Mouse (Mus musculus) right cerebral cortex, postnatal 36 days (tissue): ENCODE data around the gene Pgghg.
A peak's percentile ranks its signal among the peaks of the same experiment; 100 is the strongest.
"Not testable (repeated sequence)": the region's sequence is repeated elsewhere in the genome, so short reads cannot be mapped to it uniquely, and the experiment has no call there.

Source experiments
- DNase-seq, 2 experiments: peaks; one replicate each; pipeline ENCODE4 v3.0.0; 2022; ENCODE audit warnings: low spot score in 2 of 2, mixed read lengths in 1 of 2

The Pgghg gene

DNA sequence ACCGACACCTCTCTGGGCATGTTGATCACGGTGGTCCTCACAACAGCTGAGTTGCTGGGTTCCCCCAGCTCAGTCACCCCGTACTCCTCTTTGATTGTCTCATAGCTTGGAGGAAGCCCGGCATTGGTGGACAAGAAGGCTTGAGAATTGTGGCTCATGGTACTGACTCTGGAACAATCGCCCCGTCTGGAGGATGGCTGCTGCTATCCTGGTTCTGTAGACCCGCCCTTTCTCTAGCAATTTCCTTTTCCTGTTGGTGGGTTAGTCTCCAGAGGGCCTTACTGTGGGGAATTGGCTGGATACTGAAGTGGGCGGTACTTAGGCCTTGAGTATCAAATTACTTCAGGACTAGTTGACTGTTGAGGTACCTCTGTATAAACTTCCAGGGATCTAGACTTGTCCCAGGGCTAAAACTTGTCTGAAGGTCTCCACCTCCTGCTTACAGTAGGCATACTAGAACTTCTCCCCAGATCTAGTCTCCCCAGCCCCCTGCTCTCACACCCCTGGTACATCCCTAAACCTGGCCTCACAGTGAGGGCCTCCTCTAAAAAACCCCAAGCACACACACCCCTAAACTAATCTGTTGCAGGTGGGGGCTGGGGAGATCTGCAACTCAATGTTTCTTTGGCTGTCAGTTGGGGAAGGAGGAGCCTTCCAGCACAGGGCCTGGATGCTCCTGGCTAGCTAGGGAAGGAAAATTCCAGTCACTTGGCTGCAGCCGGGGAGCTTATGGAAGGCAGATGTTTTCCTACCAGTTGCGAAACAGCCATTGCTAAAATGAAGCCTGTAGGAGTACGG lies 14.8 kb downstream of the Pgghg start, which contains the start of the genes Gm45717 and Ifitm2:
Gene Gm45717 (minus strand): TSS at position 180 of the 798 bp plus-strand sequence.
Gene Ifitm2 (minus strand): TSS at position 230 of the 798 bp plus-strand sequence.
- DNase-seq, result peak; percentile 28 to 63

DNA sequence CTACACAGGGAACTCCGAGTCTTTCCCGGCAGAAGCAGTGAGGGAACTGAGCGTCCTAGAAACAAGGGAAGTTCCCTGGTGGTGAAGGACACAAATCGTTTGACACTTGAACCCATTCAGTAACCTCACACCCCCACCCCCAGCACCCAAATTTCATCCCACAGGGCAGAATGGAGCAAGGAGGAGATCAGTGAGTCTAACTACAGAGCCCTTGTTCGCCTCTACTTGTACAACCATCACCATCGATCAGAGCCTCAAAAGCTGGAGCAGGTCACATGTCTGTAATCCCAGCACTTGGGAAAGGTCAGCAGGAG lies 15.3 kb downstream of the Pgghg start:
- no peak for DNase-seq

DNA sequence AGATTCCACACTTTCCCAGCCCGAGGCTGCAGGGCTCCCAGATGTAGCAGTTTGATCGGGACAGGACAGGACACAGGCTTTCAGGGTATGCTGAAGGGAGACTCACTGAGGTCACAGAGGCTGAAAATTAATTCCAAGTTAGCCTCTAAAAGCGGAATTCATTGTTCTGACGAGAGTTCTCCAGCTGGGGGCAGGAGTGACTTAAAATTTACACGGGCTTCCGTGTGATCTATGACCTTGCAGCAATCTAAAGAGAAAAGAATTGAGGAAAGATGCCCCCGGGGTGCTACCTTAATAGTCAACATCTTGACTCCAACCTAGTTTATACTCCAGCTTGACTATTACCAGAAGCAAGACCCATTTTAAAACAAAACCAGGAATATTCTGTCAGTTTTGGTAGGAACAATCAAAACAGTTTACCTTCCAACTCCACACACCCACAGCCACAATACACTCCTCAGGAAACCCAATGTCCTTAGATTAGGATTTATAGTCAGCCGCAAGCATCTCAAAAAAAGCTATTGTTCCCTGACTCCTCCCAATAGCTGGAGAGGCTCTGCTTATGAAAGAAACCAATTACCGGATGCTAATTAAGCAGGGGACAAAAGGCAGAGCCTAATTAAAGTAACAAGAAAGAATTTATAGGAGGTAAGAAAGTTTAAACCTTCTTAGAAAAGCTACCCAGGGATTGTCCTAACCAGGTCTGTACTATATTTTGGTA lies 18.1 kb downstream of the Pgghg start:
- DNase-seq, result no peak

DNA sequence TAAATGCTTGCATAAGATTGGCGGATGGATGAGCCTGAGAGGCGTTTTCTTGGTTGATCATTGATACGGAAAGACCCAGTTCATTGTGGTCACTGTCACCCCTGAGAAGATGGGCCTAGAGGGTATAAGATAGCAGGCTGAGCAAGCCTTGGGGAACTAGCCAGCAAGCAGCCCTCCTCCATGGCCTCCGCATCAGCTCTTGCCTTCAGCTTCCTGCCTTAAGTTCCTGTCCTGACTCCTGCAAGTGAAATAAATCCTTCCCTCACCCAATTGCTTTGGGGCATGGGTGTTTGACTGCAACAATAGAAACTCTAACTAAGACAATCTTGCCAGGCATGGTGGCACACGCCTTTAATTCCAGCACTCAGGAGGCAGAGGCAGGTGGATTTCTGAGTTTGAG lies 18.8 kb downstream of the Pgghg start:
- no peak for DNase-seq

GRCm38 (mm10) chr7:140961416-140961815 lies 20.2 kb downstream of the Pgghg start:
- no peak for DNase-seq

GRCm38 (mm10) chr7:140962733-140963132 lies 21.5 kb downstream of the Pgghg start:
- DNase-seq, result no peak

DNA sequence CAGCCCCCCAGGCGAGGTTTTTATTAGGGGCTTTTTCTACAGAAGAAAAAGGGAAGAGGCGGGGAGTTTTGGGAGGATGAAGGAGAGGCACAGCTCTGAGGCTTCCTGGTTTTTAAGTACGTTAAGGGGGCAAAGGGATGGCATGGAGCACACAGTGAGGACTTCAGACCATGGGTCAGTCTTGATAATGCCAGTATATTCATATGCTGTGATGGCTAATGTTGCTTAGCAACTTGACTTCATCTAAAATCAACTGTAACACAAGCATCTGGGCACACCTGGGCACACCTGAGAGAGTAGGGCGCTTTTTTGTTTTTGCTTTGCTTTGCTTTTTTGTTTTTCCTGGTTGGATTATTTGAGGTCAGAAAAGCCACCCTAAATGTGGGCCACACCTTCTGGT lies 25.7 kb downstream of the Pgghg start, which contains the start of gene Ifitm1:
Gene Ifitm1 (plus strand): TSS at position 301 of the 400 bp plus-strand sequence.
- no peak for DNase-seq

- DNase-seq, result no peak
Measured at GRCm38 (mm10) chr7:140967862-140968591, 26.8 kb downstream of the Pgghg start.

DNA sequence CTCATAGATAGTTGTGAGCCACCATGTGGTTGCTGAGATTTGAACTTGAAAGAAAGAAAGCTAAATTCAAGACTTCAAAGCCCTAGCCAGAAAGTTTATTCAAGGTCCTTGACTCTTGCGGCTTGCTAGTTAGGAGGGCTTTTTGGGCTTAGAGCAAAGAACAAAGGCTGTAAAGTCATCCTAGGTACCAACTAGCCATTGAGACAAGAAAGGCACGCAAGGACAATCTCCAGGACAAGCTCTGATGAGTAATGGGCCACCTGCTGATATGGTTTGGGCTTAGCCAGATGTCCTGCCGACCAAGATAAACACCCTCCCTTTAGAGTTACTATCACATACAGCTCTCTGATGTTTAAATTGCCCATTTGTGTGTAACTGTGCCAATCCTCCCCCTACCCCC lies 27.5 kb downstream of the Pgghg start:
- DNase-seq, result not testable (repeated sequence)

- DNase-seq, result no peak
Measured at GRCm38 (mm10) chr7:140970931-140971330, 29.7 kb downstream of the Pgghg start.

DNA sequence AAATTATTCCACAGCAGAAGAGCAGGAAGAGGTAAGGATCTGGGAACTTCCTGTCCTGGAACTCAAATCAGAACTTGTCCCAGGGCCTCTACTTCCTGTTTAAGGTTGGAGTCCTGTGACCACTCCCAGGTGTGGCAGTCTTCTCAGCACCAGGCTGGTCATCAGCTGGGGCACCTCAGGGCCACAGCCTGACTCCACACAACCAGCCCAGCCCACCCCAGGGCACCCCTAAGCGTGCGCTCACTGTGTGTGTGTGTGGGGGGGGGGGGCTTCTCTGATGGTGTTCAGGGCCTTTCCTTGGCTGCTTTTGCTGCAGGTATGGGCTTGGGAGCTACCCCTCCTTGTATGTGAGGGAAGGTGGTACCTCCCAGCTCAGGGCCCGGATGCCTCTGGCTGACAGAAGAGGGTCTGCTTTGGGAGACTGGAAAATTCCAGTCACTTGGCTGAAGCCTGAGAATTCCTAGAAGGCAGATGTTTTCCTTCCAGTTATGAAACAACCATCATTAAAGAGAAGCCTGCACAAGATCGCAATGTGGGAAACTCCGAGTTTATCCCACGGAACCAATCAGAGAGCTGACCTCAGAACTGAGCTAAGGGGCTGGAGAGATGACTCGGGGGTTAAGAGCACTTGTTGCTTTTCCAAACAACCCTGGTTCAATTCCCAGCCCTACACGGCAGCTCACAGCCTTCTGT lies 30.4 kb downstream of the Pgghg start:
- no peak for DNase-seq

DNA sequence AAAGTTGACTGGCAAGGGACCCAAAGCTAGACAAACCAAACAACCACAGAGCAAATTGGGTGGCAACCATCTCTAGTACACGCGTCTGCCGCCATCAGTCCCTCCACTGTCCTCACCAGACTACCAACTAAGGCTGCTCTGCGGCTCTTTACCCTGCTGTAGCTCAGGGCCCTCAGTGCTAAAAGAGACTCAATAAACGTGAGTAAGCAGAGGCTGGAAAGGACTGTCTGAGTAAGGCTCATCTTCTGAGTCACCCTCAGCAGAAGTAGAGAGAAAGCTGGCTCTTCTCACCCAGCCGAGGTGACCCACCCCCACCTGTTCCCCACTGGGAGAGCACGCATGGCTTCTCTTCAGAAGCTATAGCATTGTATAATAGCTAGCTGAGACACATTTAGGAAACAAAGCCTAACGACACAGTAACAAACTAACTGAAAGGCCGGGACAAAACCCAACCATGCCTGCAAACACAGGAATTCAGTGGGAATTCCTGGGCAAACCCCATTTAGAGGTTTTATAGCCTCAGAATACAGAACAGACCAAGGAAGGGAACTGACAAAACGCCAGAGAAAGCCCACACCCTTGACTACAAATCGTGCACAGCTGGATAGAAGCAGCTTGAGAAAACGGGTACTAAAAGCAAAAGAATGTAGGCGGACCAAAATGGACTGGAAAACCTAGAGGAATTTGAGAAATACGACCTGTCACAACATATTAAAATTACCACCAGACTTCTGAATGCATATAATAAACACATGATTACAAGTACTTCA lies 32.4 kb downstream of the Pgghg start:
- no peak for DNase-seq

GRCm38 (mm10) chr7:140974940-140975339 lies 33.7 kb downstream of the Pgghg start:
- no peak for DNase-seq

GRCm38 (mm10) chr7:140975465-140975864 lies 34.3 kb downstream of the Pgghg start:
- no peak for DNase-seq

DNA sequence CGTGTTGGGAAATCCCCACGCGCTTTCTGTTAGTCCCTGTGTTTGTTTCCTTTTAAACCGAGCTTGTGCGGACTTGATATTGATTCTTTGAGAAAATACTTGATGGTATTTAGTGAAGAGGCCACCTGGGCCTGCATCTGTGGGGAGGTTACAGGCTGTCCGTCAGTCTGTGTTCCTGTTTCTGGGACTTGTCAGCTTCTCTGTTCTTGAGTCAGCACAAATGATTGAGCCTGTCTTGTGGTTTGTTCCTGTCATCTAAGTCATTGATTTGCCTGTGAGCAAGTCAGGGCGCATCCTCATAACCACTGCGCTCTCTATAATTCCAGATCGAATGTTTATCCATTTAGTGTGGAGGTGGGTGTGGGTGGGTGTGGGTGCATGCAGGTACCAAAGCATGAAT lies 35.5 kb downstream of the Pgghg start:
- not testable (repeated sequence) for DNase-seq

- no peak for DNase-seq
Measured at GRCm38 (mm10) chr7:140981704-140982103, 40.5 kb downstream of the Pgghg start.

DNA sequence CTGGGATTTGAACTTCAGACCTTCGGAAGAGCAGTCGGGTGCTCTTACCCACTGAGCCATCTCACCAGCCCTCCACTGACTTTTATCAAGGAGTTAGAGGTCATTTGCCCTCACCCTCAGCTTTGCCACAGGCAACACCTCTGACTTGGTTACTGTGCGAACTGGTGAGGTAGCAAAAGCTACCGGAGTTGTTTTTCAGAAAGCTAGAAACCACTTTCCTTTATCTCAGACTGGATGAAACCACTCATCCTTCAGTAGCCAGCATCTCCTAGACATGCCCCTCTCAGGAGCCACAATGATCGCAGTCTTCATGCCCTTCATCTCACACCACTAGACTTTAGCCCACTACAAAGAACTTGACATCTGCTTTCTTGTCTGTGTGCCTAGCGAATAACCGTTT lies 41.8 kb downstream of the Pgghg start:
- no peak for DNase-seq

GRCm38 (mm10) chr7:140987182-140988138 lies 46.3 kb downstream of the Pgghg start:
- peak; percentile 26 to 41 for DNase-seq

DNA sequence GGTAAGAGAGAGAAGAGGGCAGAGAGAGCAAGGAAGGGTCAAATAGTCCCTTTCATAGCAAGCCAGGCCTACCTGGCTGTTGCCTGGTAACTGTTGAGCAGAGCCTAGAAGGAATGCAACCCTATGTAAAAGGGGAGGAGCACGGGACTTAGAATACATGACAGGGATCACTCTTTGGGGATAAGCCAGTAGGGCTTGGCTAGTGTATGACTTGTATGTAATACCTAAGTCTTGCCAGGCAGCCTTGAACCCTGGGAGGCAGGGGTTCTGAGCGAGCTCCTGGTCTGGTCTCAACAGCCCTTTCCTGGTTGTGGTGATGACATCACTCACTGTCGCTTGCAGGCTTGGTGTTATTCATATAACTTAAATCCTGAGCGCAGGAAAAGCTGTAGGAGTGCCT lies 47.8 kb downstream of the Pgghg start:
- no peak for DNase-seq

DNA sequence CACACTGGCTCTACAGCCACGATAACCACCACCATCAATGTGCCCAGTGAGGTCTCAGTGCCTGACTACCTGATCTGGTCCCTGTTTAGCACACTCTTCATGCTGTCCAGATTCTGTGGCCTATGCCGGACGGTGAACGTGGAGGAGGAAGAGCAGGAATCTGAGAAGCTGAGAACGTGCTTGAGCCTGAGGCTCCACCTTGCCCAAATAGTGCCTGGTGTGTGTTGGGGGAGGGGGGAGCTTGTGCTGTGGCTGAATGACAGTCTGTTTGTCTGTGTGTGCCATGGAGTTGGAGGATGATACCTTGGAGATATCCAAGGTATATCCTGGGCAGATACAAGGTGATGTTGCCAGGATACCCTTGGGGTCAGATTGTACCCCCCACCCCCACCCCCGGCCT lies 49.0 kb downstream of the Pgghg start:
- no peak for DNase-seq
